Mouse (Mus musculus) olfactory bulb, adult 2 months (tissue): ENCODE measurements around the gene Cntnap1.

ENCODE experiments used
- CTCF ChIP-seq: fragments of 200-500 bp; IDR thresholded peaks from 2 replicates; pipeline ENCODE4 v1.5.1; 2012; ENCODE audit warnings: low read depth, mild to moderate bottlenecking, low read length, moderate library complexity; ENCODE audit not compliant: insufficient read depth
- POLR2A ChIP-seq: fragments of 200-500 bp; IDR thresholded peaks from 2 replicates; pipeline ENCODE4 v1.6.1; 2012; ENCODE audit warnings: mild to moderate bottlenecking, low read depth, low read length, moderate library complexity; ENCODE audit not compliant: insufficient read depth

DNA sequence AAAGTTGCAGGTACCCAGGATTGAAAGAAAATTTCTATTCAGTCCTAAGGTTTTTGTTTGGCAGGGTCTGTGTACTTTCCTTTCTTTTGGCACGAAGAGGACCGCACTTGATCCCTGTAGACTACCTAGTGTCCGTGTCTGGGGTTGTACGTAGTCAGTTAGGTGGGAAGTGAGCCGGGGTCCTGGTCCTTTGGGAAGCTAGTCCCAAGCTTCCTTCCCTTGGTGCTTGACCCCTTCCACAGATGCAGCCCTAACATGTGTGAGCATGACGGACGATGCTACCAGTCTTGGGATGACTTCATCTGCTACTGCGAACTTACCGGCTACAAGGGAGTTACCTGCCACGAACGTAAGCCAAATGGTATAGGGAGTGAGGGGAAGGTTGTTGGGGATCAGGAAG, 11.6 kb downstream of the Cntnap1 start:
- TF ChIP-seq POLR2A (no peak), CTCF (no peak)
